ENCODE assay signal across 8 mouse cellular contexts in the genomic region with DNA sequence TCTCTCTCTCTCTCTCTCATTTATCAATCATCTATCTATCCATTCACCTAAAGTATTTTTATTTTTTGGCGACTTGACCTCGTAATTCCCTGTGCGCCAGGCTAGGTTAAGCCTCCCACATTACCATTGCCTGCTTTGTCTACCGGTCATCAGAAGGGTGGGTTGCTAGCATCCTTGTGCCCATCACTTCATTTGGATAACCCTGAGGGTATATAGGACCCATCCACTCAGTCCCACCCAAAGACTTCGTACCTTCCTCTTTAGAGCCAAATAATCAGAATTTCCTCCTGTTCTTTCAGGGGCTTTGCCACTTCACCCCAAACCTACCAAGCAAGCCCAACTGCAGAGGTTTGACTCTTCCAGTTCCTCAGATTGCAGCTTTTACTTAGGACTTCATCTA. TPM values are rescaled to one million over a fixed set of nuclear protein-coding genes. Genes with fewer than 3 reads are reported as not detected.
A peak's percentile ranks its signal among the peaks of the same experiment; 100 is the strongest.
DNase-seq lines count a peak whose midpoint lies in the region; ATAC-seq and TF ChIP-seq lines count a peak whose summit lies in the region.

No protein-coding gene starts in this region.

- WGBS in forebrain, embryonic 13.5 days = 12% methylated on average over 5 of the region's 5 CpGs
- 12% methylated on average over 5 of the region's 5 CpGs for WGBS in liver, embryonic 14.5 days (ENCODE audit: insufficient replicate concordance)

- no peak for TF ChIP-seq CTCF in E14TG2a.4 (conservative IDR thresholded peaks at IDR 0.05; ENCODE audit: low read length)
- no peak for TF ChIP-seq CTCF in liver, embryonic 14.5 days (IDR thresholded peaks at IDR 0.05; ENCODE audit: low read depth)

- H3K4me1 ChIP-seq in erythroblast, embryonic 14.5 days (ENCODE audit: control insufficient read depth) = peaks cover 19% of the 10 kb centered on the region
- H3K4me1 ChIP-seq in E14TG2a.4 (replicated peaks; ENCODE audit: low read depth, low read length) = peaks cover 15% of the 10 kb centered on the region
- peaks cover 22% of the 10 kb centered on the region for H3K4me1 ChIP-seq in forebrain, embryonic 13.5 days
- peaks cover 3 to 6% of the 10 kb centered on the region in 2 experiments; a peak in 3 of 4 replicates for H3K4me1 ChIP-seq in liver, embryonic 14.5 days (replicated peaks; ENCODE audit: control insufficient read depth in 2 of 2, insufficient read depth in 2 of 2, low read length in 1 of 2)

- no peak for DNase-seq in liver, embryonic 14.5 days (ENCODE audit: low read depth in 3 of 3, low spot score in 3 of 3)
- no peak for DNase-seq in frontal cortex, postnatal 36 days (ENCODE audit: low spot score in 2 of 2)
- DNase-seq in ovary, postnatal 10 days (ENCODE audit: low spot score) = no peak
- no peak for DNase-seq in gastrocnemius, postnatal 36 days

- H3K36me3 ChIP-seq in erythroblast, embryonic 14.5 days (ENCODE audit: control insufficient read depth) = peaks cover 27% of the 10 kb centered on the region
- H3K36me3 ChIP-seq in E14TG2a.4 (ENCODE audit: insufficient read depth, low read length) = peaks cover 35% of the 10 kb centered on the region
- H3K36me3 ChIP-seq in forebrain, embryonic 13.5 days (ENCODE audit: poor library complexity, severe bottlenecking) = peaks cover 23% of the 10 kb centered on the region
- H3K36me3 ChIP-seq in liver, embryonic 14.5 days (replicated peaks; ENCODE audit: control insufficient read depth, insufficient read depth, low read depth) = no peaks in the 10 kb centered on the region; the same call in 1 of the 2 replicates

- H3K27me3 ChIP-seq in erythroblast, embryonic 14.5 days (ENCODE audit: control insufficient read depth) = no peaks in the 10 kb centered on the region
- no peaks in the 10 kb centered on the region for H3K27me3 ChIP-seq in E14TG2a.4 (ENCODE audit: insufficient read depth, low read length)
- no peaks in the 10 kb centered on the region for H3K27me3 ChIP-seq in forebrain, embryonic 13.5 days
- no peaks in the 10 kb centered on the region for H3K27me3 ChIP-seq in liver, embryonic 14.5 days (ENCODE audit: control insufficient read depth, insufficient read depth, low read length)

- no peak overlapping the region for H3K27ac ChIP-seq in forebrain, embryonic 13.5 days
- H3K27ac ChIP-seq in liver, embryonic 14.5 days = no peak overlapping the region

- H3K4me2 ChIP-seq in forebrain, embryonic 13.5 days = peak overlapping the region; percentile 64
- H3K4me2 ChIP-seq in liver, embryonic 14.5 days (ENCODE audit: low read depth) = peak overlapping the region; percentile 88

- peak overlapping the region; percentile 84 for H3K4me3 ChIP-seq in erythroblast, embryonic 14.5 days (replicated peaks)
- peak overlapping the region; percentile 96 for H3K4me3 ChIP-seq in E14TG2a.4 (replicated peaks; ENCODE audit: low read length)
- peak overlapping the region; percentile 65 for H3K4me3 ChIP-seq in forebrain, embryonic 13.5 days
- H3K4me3 ChIP-seq in liver, embryonic 14.5 days (ENCODE audit: insufficient read depth in 1 of 2, low read depth in 2 of 2, low read length in 2 of 2) = peak overlapping the region; percentile 49 to 86

- TF ChIP-seq EP300 in liver, embryonic 14.5 days (IDR thresholded peaks at IDR 0.05; ENCODE audit: low read depth) = no peak

- ATAC-seq in erythroblast, adult 5-6 weeks (replicated peaks; ENCODE audit: low FRiP score, poor library complexity, severe bottlenecking) = no peak
- ATAC-seq in forebrain, embryonic 13.5 days = no peak
- ATAC-seq in liver, embryonic 14.5 days (ENCODE audit: insufficient read depth) = no peak

- intact Hi-C loops in gastrocnemius, postnatal 36 days (cut with DNase I) = loop anchor here (5.0 kb wide), 1 partner anchor 44 kb away; a partner anchor contains a TSS

- H3K9me3 ChIP-seq in erythroblast, embryonic 14.5 days (ENCODE audit: control insufficient read depth, low read length) = no peaks in the 10 kb centered on the region
- H3K9me3 ChIP-seq in E14TG2a.4 (ENCODE audit: low read length) = no peaks in the 10 kb centered on the region
- no peaks in the 10 kb centered on the region for H3K9me3 ChIP-seq in forebrain, embryonic 13.5 days (replicated peaks)
- H3K9me3 ChIP-seq in liver, embryonic 14.5 days (ENCODE audit: control insufficient read depth, low read length) = no peaks in the 10 kb centered on the region

- H3K9ac ChIP-seq in forebrain, embryonic 13.5 days = peak overlapping the region; percentile 79; the same call in 1 of the 2 replicates
- H3K9ac ChIP-seq in liver, embryonic 14.5 days (replicated peaks) = peak overlapping the region; percentile 70

RNA-seq across cellular contexts. Expression of a gene that starts 0.7 kb away (rescaled TPM):
- polyA plus RNA-seq in erythroblast, embryonic 14.5 days (2012) = 0.37 and 0.63 TPM in 2 replicates
- total RNA-seq in erythroblast, adult 5-6 weeks (2015; ENCODE audit: low replicate concordance) = 15.7 and 32.3 TPM in 2 replicates
- total RNA-seq in erythroblast, adult 5-6 weeks (2017; ENCODE audit: low replicate concordance) = 12.8 and 21.7 TPM in 2 replicates
- 108 and 113 TPM in 2 replicates for polyA plus RNA-seq in forebrain, embryonic 13.5 days (2015; fragmentation: Nextera tagmentation; extraction: Ambion mirVana)
- polyA plus RNA-seq in liver, embryonic 14.5 days (2012; rRNA removed) = 15.4 and 21.0 TPM in 2 replicates
- 57.1 and 60.1 TPM in 2 replicates for polyA plus RNA-seq in liver, embryonic 14.5 days (2014; fragmentation: Nextera tagmentation; extraction: Ambion mirVana)
- total RNA-seq in gastrocnemius, postnatal 36 days (2021) = 1 to 10 TPM; 3.4 to 4.7 TPM

RNA-seq across cellular contexts. Expression of a gene that starts 15.7 kb away (rescaled TPM):
- 0.10 TPM in 1 of 2 replicates, not detected in the other for polyA plus RNA-seq in erythroblast, embryonic 14.5 days (2012)
- 3.7 and 4.6 TPM in 2 replicates for total RNA-seq in erythroblast, adult 5-6 weeks (2015; ENCODE audit: low replicate concordance)
- total RNA-seq in erythroblast, adult 5-6 weeks (2017; ENCODE audit: low replicate concordance) = 2.5 and 3.5 TPM in 2 replicates
- polyA plus RNA-seq in forebrain, embryonic 13.5 days (2015; fragmentation: Nextera tagmentation; extraction: Ambion mirVana) = 40.5 and 40.8 TPM in 2 replicates
- polyA plus RNA-seq in liver, embryonic 14.5 days (2012; rRNA removed) = 7.7 and 10.2 TPM in 2 replicates
- 13.2 and 15.4 TPM in 2 replicates for polyA plus RNA-seq in liver, embryonic 14.5 days (2014; fragmentation: Nextera tagmentation; extraction: Ambion mirVana)
- total RNA-seq in gastrocnemius, postnatal 36 days (2021) = 1 to 10 TPM; 6.4 to 6.7 TPM

RNA-seq across cellular contexts. Expression of a gene that starts 15.8 kb away (rescaled TPM):
- polyA plus RNA-seq in erythroblast, embryonic 14.5 days (2012) = 0.06 TPM in 1 of 2 replicates, not detected in the other
- total RNA-seq in erythroblast, adult 5-6 weeks (2015; ENCODE audit: low replicate concordance) = 3.1 and 4.0 TPM in 2 replicates
- total RNA-seq in erythroblast, adult 5-6 weeks (2017; ENCODE audit: low replicate concordance) = 0.56 and 0.94 TPM in 2 replicates
- polyA plus RNA-seq in forebrain, embryonic 13.5 days (2015; fragmentation: Nextera tagmentation; extraction: Ambion mirVana) = 29.5 and 30.1 TPM in 2 replicates
- polyA plus RNA-seq in liver, embryonic 14.5 days (2012; rRNA removed) = 2.3 and 2.8 TPM in 2 replicates
- 3.7 and 4.0 TPM in 2 replicates for polyA plus RNA-seq in liver, embryonic 14.5 days (2014; fragmentation: Nextera tagmentation; extraction: Ambion mirVana)
- 1 to 10 TPM; 4.7 to 5.1 TPM for total RNA-seq in gastrocnemius, postnatal 36 days (2021)

RNA-seq across cellular contexts. Expression of a gene that starts 41.2 kb away (rescaled TPM):
- polyA plus RNA-seq in erythroblast, embryonic 14.5 days (2012) = 0.02 TPM in 1 of 2 replicates, not detected in the other
- total RNA-seq in erythroblast, adult 5-6 weeks (2015; ENCODE audit: low replicate concordance) = 1.3 and 4.2 TPM in 2 replicates
- 2.6 and 3.8 TPM in 2 replicates for total RNA-seq in erythroblast, adult 5-6 weeks (2017; ENCODE audit: low replicate concordance)
- polyA plus RNA-seq in forebrain, embryonic 13.5 days (2015; fragmentation: Nextera tagmentation; extraction: Ambion mirVana) = 0.12 and 0.29 TPM in 2 replicates
- polyA plus RNA-seq in liver, embryonic 14.5 days (2012; rRNA removed) = 0.23 and 0.40 TPM in 2 replicates
- 0.11 and 0.19 TPM in 2 replicates for polyA plus RNA-seq in liver, embryonic 14.5 days (2014; fragmentation: Nextera tagmentation; extraction: Ambion mirVana)
- not detected for total RNA-seq in gastrocnemius, postnatal 36 days (2021)

RNA-seq across cellular contexts. Expression of a gene that starts 44.6 kb away (rescaled TPM):
- polyA plus RNA-seq in erythroblast, embryonic 14.5 days (2012) = 0.04 and 0.23 TPM in 2 replicates
- total RNA-seq in erythroblast, adult 5-6 weeks (2015; ENCODE audit: low replicate concordance) = 1.9 and 2.7 TPM in 2 replicates
- total RNA-seq in erythroblast, adult 5-6 weeks (2017; ENCODE audit: low replicate concordance) = 2.5 and 6.0 TPM in 2 replicates
- 36.8 and 37.7 TPM in 2 replicates for polyA plus RNA-seq in forebrain, embryonic 13.5 days (2015; fragmentation: Nextera tagmentation; extraction: Ambion mirVana)
- polyA plus RNA-seq in liver, embryonic 14.5 days (2012; rRNA removed) = 2.5 and 4.7 TPM in 2 replicates
- polyA plus RNA-seq in liver, embryonic 14.5 days (2014; fragmentation: Nextera tagmentation; extraction: Ambion mirVana) = 4.6 and 5.4 TPM in 2 replicates
- total RNA-seq in gastrocnemius, postnatal 36 days (2021) = 10 to 100 TPM; 13.5 to 15.7 TPM

Comparison
In these comparisons a context has a peak if more than half of its experiments do, and no peak if none do; other contexts are left out.
1. RNA of a gene that starts 0.7 kb away (polyA plus RNA-seq): 108 to 113 TPM in forebrain, embryonic 13.5 days and 15.4 to 60.1 TPM in liver, embryonic 14.5 days; 0.37 to 0.63 TPM in erythroblast, embryonic 14.5 days; every median in the first group is over 10 times any median in the second.
2. Peak in every context shown above with its lines, with median percentiles within 50 percentile points of each other: H3K4me3 ChIP-seq.